Mouse (Mus musculus) heart, adult 2 months (tissue): Measurements from ENCODE around the gene Rcor3.

Experiments used
- CTCF ChIP-seq: fragments of 200-600 bp; IDR thresholded peaks from 2 replicates; pipeline ENCODE4 v1.8.1; 2022; ENCODE audit warnings: antibody characterized with exemption, mild to moderate bottlenecking, moderate library complexity
- POLR2A ChIP-seq: fragments of 200-500 bp; IDR thresholded peaks from 2 replicates; pipeline ENCODE4 v1.6.1; 2011; ENCODE audit warnings: mild to moderate bottlenecking, low read depth, low read length, control low read depth; ENCODE audit not compliant: insufficient read depth

DNA sequence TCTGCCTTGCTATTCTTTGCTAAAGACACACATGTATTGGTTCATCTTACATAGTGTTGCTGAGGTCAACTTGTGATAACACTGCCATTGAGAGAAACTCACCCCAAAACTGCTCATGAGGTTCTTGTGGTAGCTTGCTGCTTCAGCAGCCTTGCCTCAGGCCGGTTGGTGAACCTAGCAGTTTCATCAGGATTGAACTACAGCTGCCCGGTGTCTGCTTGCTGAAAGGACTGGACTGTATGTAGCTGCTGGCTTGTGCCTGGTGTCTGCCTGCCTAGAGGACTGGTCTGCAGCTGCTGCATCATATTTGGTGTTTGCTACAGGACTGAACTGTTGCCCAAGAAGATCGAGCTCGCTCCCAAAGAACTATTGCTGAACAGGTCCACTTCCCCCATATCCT is 61.8 kb downstream of the Rcor3 start:
- no peak for TF ChIP-seq POLR2A
- no peak for TF ChIP-seq CTCF
